ENCODE assay signal across 8 mouse cellular contexts in the genomic region with DNA sequence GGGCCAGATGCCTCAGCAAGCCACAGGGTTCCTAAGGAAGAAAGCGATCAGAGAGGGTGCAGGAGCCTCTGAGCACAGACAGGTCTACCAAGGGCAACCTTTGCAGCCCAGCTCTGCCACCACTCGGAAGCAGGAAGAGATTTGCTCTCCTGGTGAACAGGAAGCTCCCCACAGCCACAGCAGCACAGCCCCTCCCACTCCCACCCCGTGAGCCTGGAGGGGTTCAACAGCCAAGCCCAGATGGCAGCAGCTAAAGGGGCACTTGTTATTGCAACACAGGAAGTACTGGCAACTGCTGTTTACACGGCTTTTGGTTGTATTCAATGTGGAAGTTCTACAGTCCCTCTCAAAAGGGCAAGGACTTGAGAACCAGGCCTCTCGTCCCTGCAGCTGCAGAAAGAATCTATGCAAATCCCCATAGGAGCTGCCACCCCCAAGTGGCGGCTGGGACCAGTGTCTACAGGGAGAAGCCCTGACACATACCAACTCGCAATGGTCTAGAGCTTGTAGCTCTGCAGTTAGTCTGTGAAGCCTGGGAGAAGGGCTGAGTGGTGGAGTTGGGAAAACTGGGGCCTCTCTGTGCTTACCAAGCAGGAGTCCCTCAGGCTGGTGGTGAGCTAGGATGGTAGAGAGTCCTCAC. TPM values are rescaled to one million over a fixed set of nuclear protein-coding genes. Genes with fewer than 3 reads are reported as not detected.
A peak's percentile ranks its signal among the peaks of the same experiment; 100 is the strongest.
DNase-seq lines count a peak whose midpoint lies in the region; ATAC-seq and TF ChIP-seq lines count a peak whose summit lies in the region.

No protein-coding gene starts in this region.

- DNase-seq in gastrocnemius, adult 2 months, result peak; percentile 42
- DNase-seq in gastrocnemius, postnatal 36 days, result no peak
- DNase-seq in CD4-positive helper T cell, adult 2 months (ENCODE audit: low read depth, low spot score), result peak; percentile 88
- DNase-seq in embryonic facial prominence, embryonic 11.5 days (ENCODE audit: low spot score), result no peak
- peak; percentile 7 to 58 for DNase-seq in kidney, postnatal 25 days
- DNase-seq in lung, postnatal 14 days, result peak; percentile 72
- DNase-seq in thymus, postnatal 0 days (ENCODE audit: low spot score), result peak; percentile 96
- no peak for DNase-seq in urinary bladder, adult 18-20 months (ENCODE audit: low spot score in 2 of 2)

- ATAC-seq in embryonic facial prominence, embryonic 11.5 days (replicated peaks; ENCODE audit: insufficient number of reproducible peaks, low FRiP score, low TSS enrichment, low read depth), result no peak

- no peaks in the 10 kb centered on the region for H3K36me3 ChIP-seq in embryonic facial prominence, embryonic 11.5 days (replicated peaks; ENCODE audit: control insufficient read depth, insufficient read depth, low read depth, low read length)

- H3K9ac ChIP-seq in embryonic facial prominence, embryonic 11.5 days (replicated peaks; ENCODE audit: low read length), result no peak overlapping the region

- no peaks in the 10 kb centered on the region for H3K4me1 ChIP-seq in embryonic facial prominence, embryonic 11.5 days (ENCODE audit: control insufficient read depth, insufficient read depth, low read length)

- WGBS in embryonic facial prominence, embryonic 11.5 days, result 43% methylated on average over 7 of the region's 7 CpGs

- intact Hi-C loops in gastrocnemius, adult 2 months (cut with DNase I), result no loop called here
- intact Hi-C loops in gastrocnemius, postnatal 36 days (cut with DNase I), result no loop called here

- no peak overlapping the region for H3K4me2 ChIP-seq in embryonic facial prominence, embryonic 11.5 days (ENCODE audit: low read depth, low read length)

- no peaks in the 10 kb centered on the region for H3K9me3 ChIP-seq in embryonic facial prominence, embryonic 11.5 days (replicated peaks; ENCODE audit: control insufficient read depth, low read length)

- H3K27ac ChIP-seq in gastrocnemius, adult 2 months, result peak overlapping the region; percentile 68
- H3K27ac ChIP-seq in embryonic facial prominence, embryonic 11.5 days (replicated peaks; ENCODE audit: low read depth, low read length), result 0 out of 2 replicates have a peak overlapping the region, but pooled peaks have one; percentile 10

- no peaks in the 10 kb centered on the region for H3K27me3 ChIP-seq in embryonic facial prominence, embryonic 11.5 days (ENCODE audit: control insufficient read depth, insufficient read depth, low read length)

- TF ChIP-seq CTCF in gastrocnemius, adult 2 months (IDR thresholded peaks at IDR 0.05), result peak; percentile 8; the same call in 1 of the 2 replicates

- H3K4me3 ChIP-seq in gastrocnemius, adult 2 months, result no peak overlapping the region
- no peak overlapping the region for H3K4me3 ChIP-seq in embryonic facial prominence, embryonic 11.5 days (ENCODE audit: low read depth, low read length)

RNA-seq across cellular contexts. Expression of gene Lrrc8d, which starts 51.0 kb away (rescaled TPM):
- total RNA-seq in gastrocnemius, adult 2 months (2021), result 1 to 10 TPM; 3.2 to 5.0 TPM
- total RNA-seq in gastrocnemius, postnatal 36 days (2021), result 1 to 10 TPM; 3.0 to 4.4 TPM
- polyA plus RNA-seq in embryonic facial prominence, embryonic 11.5 days (2014; fragmentation: Nextera tagmentation; extraction: Ambion mirVana), result 22.9 and 23.1 TPM in 2 replicates
- polyA plus RNA-seq in thymus, postnatal 0 days (2015; fragmentation: Nextera tagmentation; extraction: Ambion mirVana), result 11.1 and 11.3 TPM in 2 replicates

Comparison
In these comparisons a context has a peak if more than half of its experiments do, and no peak if none do; other contexts are left out.
1. DNase-seq: peak in gastrocnemius, adult 2 months (single experiment), CD4-positive helper T cell, adult 2 months (single experiment), kidney, postnatal 25 days (2 of 2), lung, postnatal 14 days (single experiment) and thymus, postnatal 0 days (single experiment); none in gastrocnemius, postnatal 36 days (0 of 2), embryonic facial prominence, embryonic 11.5 days (single experiment) and urinary bladder, adult 18-20 months (0 of 2).